Mouse (Mus musculus) embryonic fibroblast, embryonic 13.5 days (primary cell): ENCODE measurements around the gene Bcar3.

Source experiments
- CTCF ChIP-seq: IDR thresholded peaks from 2 replicates; pipeline ENCODE4 v1.5.1; 2011; ENCODE audit warnings: mild to moderate bottlenecking, control low read depth, low read length, moderate library complexity, borderline replicate concordance; ENCODE audit not compliant: insufficient read depth
- POLR2A ChIP-seq: IDR thresholded peaks from 2 replicates; pipeline ENCODE4 v1.6.1; 2011; ENCODE audit warnings: low read depth, mild to moderate bottlenecking, control low read depth, low read length, moderate library complexity

DNA sequence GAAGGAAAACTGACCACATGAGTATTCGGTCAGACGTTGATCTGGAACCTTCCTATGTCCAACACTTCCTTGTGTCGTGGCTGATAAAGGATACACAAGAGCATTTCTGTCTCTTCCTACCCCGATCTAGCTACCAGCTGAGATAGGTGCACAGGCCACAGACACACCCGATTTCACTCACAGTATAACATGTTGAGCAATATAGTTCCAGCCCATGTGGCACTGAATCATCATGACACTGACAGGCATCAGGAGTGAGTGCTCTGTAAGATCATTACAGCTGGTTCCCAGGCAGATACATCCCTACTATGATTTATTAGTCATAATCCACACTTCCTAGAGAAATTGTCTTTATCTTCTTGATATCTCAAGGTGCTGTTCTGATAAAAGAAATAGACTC lies 54.7 kb downstream of the Bcar3 start:
- TF ChIP-seq CTCF (no peak), POLR2A (no peak)
